Mouse (Mus musculus) lung, postnatal 10 days (tissue): ENCODE results near the gene Rnf225.
"Not testable (repeated sequence)": the region's sequence is repeated elsewhere in the genome, so short reads cannot be mapped to it uniquely, and the experiment has no call there.

ENCODE experiments used
- DNase-seq: peaks from one replicate; pipeline ENCODE4 v3.0.0; 2021

Rnf225 gene

GRCm38 (mm10) chr7:12933615-12934140, 6.5 kb downstream of the Rnf225 start:
- no peak for DNase-seq

- DNase-seq, result no peak
These were observed 7.6 kb downstream of the Rnf225 start for GRCm38 (mm10) chr7:12934808-12935207.

- not testable (repeated sequence) for DNase-seq
These were observed 10.1 kb downstream of the Rnf225 start for GRCm38 (mm10) chr7:12937254-12937803.

- DNase-seq, result no peak
These were observed 13.4 kb downstream of the Rnf225 start for GRCm38 (mm10) chr7:12940599-12940998.

GRCm38 (mm10) chr7:12943488-12943887, 16.3 kb downstream of the Rnf225 start:
- DNase-seq, result peak; percentile 53

GRCm38 (mm10) chr7:12949032-12949871, 22.0 kb downstream of the Rnf225 start:
- peak; percentile 97 for DNase-seq

- DNase-seq, result no peak
These were observed 22.6 kb downstream of the Rnf225 start for GRCm38 (mm10) chr7:12949872-12950229.

- DNase-seq, result no peak
These were observed 27.7 kb downstream of the Rnf225 start for GRCm38 (mm10) chr7:12954896-12955295.

- DNase-seq, result no peak
These were observed 30.3 kb downstream of the Rnf225 start for GRCm38 (mm10) chr7:12957511-12957910.

GRCm38 (mm10) chr7:12958948-12959347, 31.7 kb downstream of the Rnf225 start:
- DNase-seq, result no peak

GRCm38 (mm10) chr7:12959718-12960117, 32.5 kb downstream of the Rnf225 start:
- no peak for DNase-seq

- DNase-seq, result peak; percentile 75
These were observed 34.4 kb downstream of the Rnf225 start for GRCm38 (mm10) chr7:12961511-12962141.

GRCm38 (mm10) chr7:12965678-12966091, 38.5 kb downstream of the Rnf225 start, which contains the start of gene Zfp324:
TSS of gene Zfp324 (plus strand) at chr7:12965838.
- DNase-seq, result peak; percentile 96

GRCm38 (mm10) chr7:12966104-12966845, 39.1 kb downstream of the Rnf225 start:
- DNase-seq, result peak; percentile 64

- DNase-seq, result no peak
These were observed 43.7 kb downstream of the Rnf225 start for GRCm38 (mm10) chr7:12970906-12971305.

GRCm38 (mm10) chr7:12977682-12978389, 50.6 kb downstream of the Rnf225 start, which contains the start of gene Zfp446:
TSS of gene Zfp446 (plus strand) at chr7:12977848.
- DNase-seq, result peak; percentile 99

GRCm38 (mm10) chr7:12978931-12979722, 51.9 kb downstream of the Rnf225 start:
- peak; percentile 3 for DNase-seq

GRCm38 (mm10) chr7:12979776-12980175, 52.6 kb downstream of the Rnf225 start:
- peak; percentile 50 for DNase-seq

GRCm38 (mm10) chr7:12980291-12980690, 53.1 kb downstream of the Rnf225 start:
- DNase-seq, result no peak
